Mouse (Mus musculus): ENCODE results near the gene Ptprj. TPM values are rescaled to one million over a fixed set of nuclear protein-coding genes. Genes with fewer than 3 reads are reported as not detected.
"Not testable (repeated sequence)": the region's sequence is repeated elsewhere in the genome, so short reads cannot be mapped to it uniquely, and the experiment has no call there.

Ptprj gene
- polyA plus RNA-seq, 1 experiment = 7.1 TPM

GRCm38 (mm10) chr2:90480747-90481308, 99.6 kb downstream of the Ptprj start:
- no peak for DNase-seq (ENCODE audit: low spot score)

- no peak for DNase-seq (ENCODE audit: low spot score)
Measured at GRCm38 (mm10) chr2:90478531-90478930, 101.9 kb downstream of the Ptprj start.

GRCm38 (mm10) chr2:90477617-90478016, 102.8 kb downstream of the Ptprj start:
- no peak for DNase-seq (ENCODE audit: low spot score)

GRCm38 (mm10) chr2:90476792-90477191, 103.7 kb downstream of the Ptprj start:
- DNase-seq (ENCODE audit: low spot score) = no peak

GRCm38 (mm10) chr2:90476319-90476718, 104.1 kb downstream of the Ptprj start:
- DNase-seq (ENCODE audit: low spot score) = no peak

- peak; percentile 41 for DNase-seq (ENCODE audit: low spot score)
Measured at GRCm38 (mm10) chr2:90474593-90475405, 105.6 kb downstream of the Ptprj start.

- no peak for DNase-seq (ENCODE audit: low spot score)
Measured at GRCm38 (mm10) chr2:90472701-90473100, 107.7 kb downstream of the Ptprj start.

GRCm38 (mm10) chr2:90470122-90470521, 110.3 kb downstream of the Ptprj start:
- no peak for DNase-seq (ENCODE audit: low spot score)

GRCm38 (mm10) chr2:90466480-90466879, 114.0 kb downstream of the Ptprj start:
- DNase-seq (ENCODE audit: low spot score) = no peak

- DNase-seq (ENCODE audit: low spot score) = no peak
Measured at GRCm38 (mm10) chr2:90463735-90464134, 116.7 kb downstream of the Ptprj start.

GRCm38 (mm10) chr2:90462252-90462651, 118.2 kb downstream of the Ptprj start:
- no peak for DNase-seq (ENCODE audit: low spot score)

- no peak for DNase-seq (ENCODE audit: low spot score)
Measured at GRCm38 (mm10) chr2:90457946-90458345, 122.5 kb downstream of the Ptprj start.

GRCm38 (mm10) chr2:90452380-90452779, 128.1 kb downstream of the Ptprj start:
- DNase-seq (ENCODE audit: low spot score) = no peak

GRCm38 (mm10) chr2:90448967-90449740, 131.3 kb downstream of the Ptprj start:
- peak; percentile 12 for DNase-seq (ENCODE audit: low spot score)

GRCm38 (mm10) chr2:90443811-90444210, 136.6 kb downstream of the Ptprj start:
- peak; percentile 2 for DNase-seq (ENCODE audit: low spot score)

GRCm38 (mm10) chr2:90441811-90442210, 138.6 kb downstream of the Ptprj start:
- DNase-seq (ENCODE audit: low spot score) = not testable (repeated sequence)

- DNase-seq (ENCODE audit: low spot score) = not testable (repeated sequence)
Measured at GRCm38 (mm10) chr2:90440169-90440568, 140.3 kb downstream of the Ptprj start.

GRCm38 (mm10) chr2:90437453-90437852, 143.0 kb downstream of the Ptprj start:
- not testable (repeated sequence) for DNase-seq (ENCODE audit: low spot score)

GRCm38 (mm10) chr2:90429782-90430181, 150.7 kb downstream of the Ptprj start:
- not testable (repeated sequence) for DNase-seq (ENCODE audit: low spot score)

- not testable (repeated sequence) for DNase-seq (ENCODE audit: low spot score)
Measured at GRCm38 (mm10) chr2:90428988-90429717, 151.3 kb downstream of the Ptprj start.

GRCm38 (mm10) chr2:90424937-90425336, 155.5 kb downstream of the Ptprj start:
- not testable (repeated sequence) for DNase-seq (ENCODE audit: low spot score)

GRCm38 (mm10) chr2:90422282-90422681, 158.2 kb downstream of the Ptprj start:
- DNase-seq (ENCODE audit: low spot score) = not testable (repeated sequence)
